Mouse (Mus musculus): ENCODE data around the gene Sftpa1. TPM values are rescaled to one million over a fixed set of nuclear protein-coding genes. Genes with fewer than 3 reads are reported as not detected.

Gene Sftpa1
- polyA plus RNA-seq (2016; fragmentation: Nextera tagmentation; extraction: Ambion mirVana), result not detected in 2 replicates

- 86% methylated on average over 7 of the region's 7 CpGs for WGBS
- Histone ChIP-seq H3K4me3 (replicated peaks) (no peak within 1 kb of the TSS), H3K9me3 (no peaks in the 10 kb centered on the region), H3K9ac (replicated peaks) (no peak within 1 kb of the TSS), H3K4me2 (no peak within 1 kb of the TSS), H3K36me3 (no peaks in the 10 kb centered on the region), H3K4me1 (replicated peaks) (no peaks in the 10 kb centered on the region), H3K27me3 (no peaks in the 10 kb centered on the region), H3K27ac (no peak within 1 kb of the TSS)
- no peak for ATAC-seq (ENCODE audit: insufficient number of reproducible peaks, insufficient read depth, low FRiP score, low TSS enrichment, low read depth)
Measured at GRCm38 (mm10) chr14:41131540-41131939, at the start of gene Sftpa1. Gene Sftpa1 (plus strand): TSS chr14:41131782.

GRCm38 (mm10) chr14:41082408-41082807 is 49.2 kb upstream of the Sftpa1 start:
- no peak for ATAC-seq (ENCODE audit: insufficient number of reproducible peaks, insufficient read depth, low FRiP score, low TSS enrichment, low read depth)
- Histone ChIP-seq H3K9ac (replicated peaks) (no peak overlapping the region), H3K27ac (no peak overlapping the region), H3K4me2 (no peak overlapping the region), H3K27me3 (no peaks in the 10 kb centered on the region), H3K4me1 (replicated peaks) (no peaks in the 10 kb centered on the region), H3K9me3 (no peaks in the 10 kb centered on the region), H3K36me3 (no peaks in the 10 kb centered on the region), H3K4me3 (replicated peaks) (no peak overlapping the region)
- 82% methylated on average over 2 of the region's 2 CpGs for WGBS

- no peaks in the 10 kb centered on the region for H3K27me3 ChIP-seq
- H3K9ac ChIP-seq (replicated peaks), result no peak overlapping the region
- H3K27ac ChIP-seq, result no peak overlapping the region
- H3K4me3 ChIP-seq (replicated peaks), result no peak overlapping the region
- H3K4me2 ChIP-seq, result no peak overlapping the region
- no peaks in the 10 kb centered on the region for H3K4me1 ChIP-seq (replicated peaks)
- no peak for ATAC-seq (ENCODE audit: insufficient number of reproducible peaks, insufficient read depth, low FRiP score, low TSS enrichment, low read depth)
- no peaks in the 10 kb centered on the region for H3K9me3 ChIP-seq
- H3K36me3 ChIP-seq, result no peaks in the 10 kb centered on the region
- 76% methylated on average over 1 of the region's 1 CpGs for whole genome bisulfite sequencing
Measured at GRCm38 (mm10) chr14:41087509-41087908, 44.1 kb upstream of the Sftpa1 start.

- Histone ChIP-seq H3K9ac (replicated peaks) (no peak overlapping the region), H3K9me3 (no peaks in the 10 kb centered on the region), H3K36me3 (no peaks in the 10 kb centered on the region), H3K27ac (no peak overlapping the region), H3K4me2 (no peak overlapping the region), H3K4me3 (replicated peaks) (no peak overlapping the region), H3K4me1 (replicated peaks) (no peaks in the 10 kb centered on the region), H3K27me3 (no peaks in the 10 kb centered on the region)
- ATAC-seq (ENCODE audit: insufficient number of reproducible peaks, insufficient read depth, low FRiP score, low TSS enrichment, low read depth), result no peak
- 46% methylated on average over 8 of the region's 8 CpGs for WGBS
Measured at GRCm38 (mm10) chr14:41090777-41091176, 40.8 kb upstream of the Sftpa1 start.

GRCm38 (mm10) chr14:41094114-41094513 is 37.5 kb upstream of the Sftpa1 start:
- Histone ChIP-seq H3K4me2 (no peak overlapping the region), H3K9me3 (no peaks in the 10 kb centered on the region), H3K27ac (no peak overlapping the region), H3K4me3 (replicated peaks) (no peak overlapping the region), H3K9ac (replicated peaks) (no peak overlapping the region), H3K27me3 (no peaks in the 10 kb centered on the region), H3K4me1 (replicated peaks) (no peaks in the 10 kb centered on the region), H3K36me3 (no peaks in the 10 kb centered on the region)
- WGBS, result 51% methylated on average over 1 of the region's 1 CpGs
- ATAC-seq (ENCODE audit: insufficient number of reproducible peaks, insufficient read depth, low FRiP score, low TSS enrichment, low read depth), result no peak

- H3K4me3 ChIP-seq (replicated peaks), result no peak overlapping the region
- no peak overlapping the region for H3K4me2 ChIP-seq
- H3K4me1 ChIP-seq (replicated peaks), result no peaks in the 10 kb centered on the region
- H3K27me3 ChIP-seq, result no peaks in the 10 kb centered on the region
- 88% methylated on average over 3 of the region's 3 CpGs for WGBS
- H3K9ac ChIP-seq (replicated peaks), result no peak overlapping the region
- no peak for ATAC-seq (ENCODE audit: insufficient number of reproducible peaks, insufficient read depth, low FRiP score, low TSS enrichment, low read depth)
- no peaks in the 10 kb centered on the region for H3K36me3 ChIP-seq
- no peak overlapping the region for H3K27ac ChIP-seq
- H3K9me3 ChIP-seq, result no peaks in the 10 kb centered on the region
Measured at GRCm38 (mm10) chr14:41096296-41096860, 35.2 kb upstream of the Sftpa1 start.

- H3K9me3 ChIP-seq, result no peaks in the 10 kb centered on the region
- H3K9ac ChIP-seq (replicated peaks), result no peak overlapping the region
- WGBS, result 67% methylated on average over 1 of the region's 1 CpGs
- H3K4me3 ChIP-seq (replicated peaks), result no peak overlapping the region
- no peaks in the 10 kb centered on the region for H3K36me3 ChIP-seq
- H3K27me3 ChIP-seq, result no peaks in the 10 kb centered on the region
- no peak overlapping the region for H3K4me2 ChIP-seq
- H3K4me1 ChIP-seq (replicated peaks), result no peaks in the 10 kb centered on the region
- ATAC-seq (ENCODE audit: insufficient number of reproducible peaks, insufficient read depth, low FRiP score, low TSS enrichment, low read depth), result no peak
- H3K27ac ChIP-seq, result no peak overlapping the region
Measured at GRCm38 (mm10) chr14:41098726-41099125, 32.9 kb upstream of the Sftpa1 start.

- Histone ChIP-seq H3K9me3 (no peaks in the 10 kb centered on the region), H3K4me3 (replicated peaks) (no peak overlapping the region), H3K4me2 (no peak overlapping the region), H3K36me3 (no peaks in the 10 kb centered on the region), H3K9ac (replicated peaks) (no peak overlapping the region), H3K4me1 (replicated peaks) (no peaks in the 10 kb centered on the region), H3K27ac (no peak overlapping the region), H3K27me3 (no peaks in the 10 kb centered on the region)
- WGBS, result 88% methylated on average over 3 of the region's 3 CpGs
- no peak for ATAC-seq (ENCODE audit: insufficient number of reproducible peaks, insufficient read depth, low FRiP score, low TSS enrichment, low read depth)
Measured at GRCm38 (mm10) chr14:41100712-41101111, 30.9 kb upstream of the Sftpa1 start.

GRCm38 (mm10) chr14:41101242-41101641 is 30.3 kb upstream of the Sftpa1 start:
- ATAC-seq (ENCODE audit: insufficient number of reproducible peaks, insufficient read depth, low FRiP score, low TSS enrichment, low read depth), result no peak
- Histone ChIP-seq H3K27ac (no peak overlapping the region), H3K4me3 (replicated peaks) (no peak overlapping the region), H3K27me3 (no peaks in the 10 kb centered on the region), H3K36me3 (no peaks in the 10 kb centered on the region), H3K4me2 (no peak overlapping the region), H3K9ac (replicated peaks) (no peak overlapping the region), H3K4me1 (replicated peaks) (no peaks in the 10 kb centered on the region), H3K9me3 (no peaks in the 10 kb centered on the region)
- 87% methylated on average over 5 of the region's 5 CpGs for WGBS

GRCm38 (mm10) chr14:41102269-41102668 is 29.3 kb upstream of the Sftpa1 start:
- H3K9me3 ChIP-seq, result no peaks in the 10 kb centered on the region
- no peaks in the 10 kb centered on the region for H3K4me1 ChIP-seq (replicated peaks)
- H3K27ac ChIP-seq, result no peak overlapping the region
- no peaks in the 10 kb centered on the region for H3K27me3 ChIP-seq
- no peak overlapping the region for H3K4me3 ChIP-seq (replicated peaks)
- no peak overlapping the region for H3K4me2 ChIP-seq
- WGBS, result 76% methylated on average over 2 of the region's 2 CpGs
- no peaks in the 10 kb centered on the region for H3K36me3 ChIP-seq
- no peak overlapping the region for H3K9ac ChIP-seq (replicated peaks)
- ATAC-seq (ENCODE audit: insufficient number of reproducible peaks, insufficient read depth, low FRiP score, low TSS enrichment, low read depth), result no peak

- no peak within 1 kb of the TSS for H3K27ac ChIP-seq
- H3K9ac ChIP-seq (replicated peaks), result no peak within 1 kb of the TSS
- WGBS, result 74% methylated on average over 10 of the region's 10 CpGs
- no peaks in the 10 kb centered on the region for H3K4me1 ChIP-seq (replicated peaks)
- H3K9me3 ChIP-seq, result no peaks in the 10 kb centered on the region
- H3K4me3 ChIP-seq (replicated peaks), result no peak within 1 kb of the TSS
- no peaks in the 10 kb centered on the region for H3K27me3 ChIP-seq
- H3K4me2 ChIP-seq, result no peak within 1 kb of the TSS
- H3K36me3 ChIP-seq, result no peaks in the 10 kb centered on the region
- no peak for ATAC-seq (ENCODE audit: insufficient number of reproducible peaks, insufficient read depth, low FRiP score, low TSS enrichment, low read depth)
Measured at GRCm38 (mm10) chr14:41104853-41105444, 26.6 kb upstream of the Sftpa1 start, which contains the start of gene Mat1a. Gene Mat1a (plus strand): TSS chr14:41105035.
